Mouse (Mus musculus) ES-Bruce4 (cell line): ENCODE data around the gene Tbx4. TPM values are rescaled to one million over a fixed set of nuclear protein-coding genes. Genes with fewer than 3 reads are reported as not detected.

ENCODE experiments used
- H3K27ac ChIP-seq: 2 replicates; pipeline ENCODE4 v1.5.1; 2012; ENCODE audit warnings: low read length, inconsistent platforms; ENCODE audit not compliant: insufficient read depth
- H3K27me3 ChIP-seq: 2 replicates; pipeline ENCODE4 v1.6.1; 2012; ENCODE audit warnings: mild to moderate bottlenecking, low read length, inconsistent platforms; ENCODE audit not compliant: control insufficient read depth, poor library complexity, insufficient read depth, severe bottlenecking
- H3K36me3 ChIP-seq: 2 replicates; pipeline ENCODE4 v1.6.1; 2012; ENCODE audit warnings: inconsistent platforms, mild to moderate bottlenecking, low read length, moderate library complexity; ENCODE audit not compliant: control insufficient read depth, poor library complexity, insufficient read depth, severe bottlenecking
- H3K4me1 ChIP-seq: one replicate; pipeline ENCODE4 v1.8.1; 2011; ENCODE audit warnings: low read length; ENCODE audit not compliant: control insufficient read depth, insufficient read depth
- H3K4me3 ChIP-seq: 2 replicates; pipeline ENCODE4 v1.5.1; 2011; ENCODE audit warnings: low read depth, mild to moderate bottlenecking, low read length
- H3K9ac ChIP-seq: 2 replicates; pipeline ENCODE4 v1.6.1; 2012; ENCODE audit warnings: low read depth, mild to moderate bottlenecking, inconsistent platforms; ENCODE audit not compliant: poor library complexity, severe bottlenecking
- H3K9me3 ChIP-seq: replicated peaks from 2 replicates; pipeline ENCODE4 v1.6.1; 2012; ENCODE audit warnings: mild to moderate bottlenecking, low read length, inconsistent platforms; ENCODE audit not compliant: control insufficient read depth, poor library complexity, insufficient read depth, severe bottlenecking
- CTCF ChIP-seq: IDR thresholded peaks from one replicate; pipeline ENCODE4 v1.8.1; 2011; ENCODE audit warnings: low read depth, low read length
- EP300 ChIP-seq: IDR thresholded peaks from 2 replicates; pipeline ENCODE4 v1.6.1; 2011; ENCODE audit warnings: low read depth, low read length; ENCODE audit not compliant: insufficient read depth
- POLR2A ChIP-seq: IDR thresholded peaks from one replicate; pipeline ENCODE4 v1.8.1; 2011; ENCODE audit warnings: low read length; ENCODE audit not compliant: insufficient read depth
- polyA plus RNA-seq: library from polyadenylated mRNA; stranded (reverse); fragments of >200 nt; gene quantifications from 2 replicates; pipeline ENCODE4 v1.2.4, GENCODE M21; 2011; ENCODE audit warnings: low read depth; ENCODE audit not compliant: missing spikeins, insufficient read depth, insufficient read length

The Tbx4 gene
- polyA plus RNA-seq, 1 experiment: 0.69 TPM

- Histone ChIP-seq H3K36me3 (no peaks in the 10 kb centered on the region), H3K27me3 (peaks cover 2% of the 10 kb centered on the region), H3K9ac (no peak overlapping the region), H3K4me3 (no peak overlapping the region), H3K4me1 (no peaks in the 10 kb centered on the region), H3K9me3 (no peaks in the 10 kb centered on the region), H3K27ac (no peak overlapping the region)
- no peak for TF ChIP-seq CTCF
- TF ChIP-seq POLR2A: no peak
- no peak for TF ChIP-seq EP300
These were observed 66.3 kb downstream of the Tbx4 start for GRCm38 (mm10) chr11:85952538-85952937.

- H3K4me1 ChIP-seq: no peaks in the 10 kb centered on the region
- no peak overlapping the region for H3K4me3 ChIP-seq
- no peaks in the 10 kb centered on the region for H3K9me3 ChIP-seq
- peaks cover 2% of the 10 kb centered on the region; the same call in 1 of the 2 replicates for H3K27me3 ChIP-seq
- H3K9ac ChIP-seq: no peak overlapping the region
- no peaks in the 10 kb centered on the region for H3K36me3 ChIP-seq
- no peak overlapping the region for H3K27ac ChIP-seq
- TF ChIP-seq CTCF: no peak
- TF ChIP-seq POLR2A: no peak
- TF ChIP-seq EP300: no peak
These were observed 69.4 kb downstream of the Tbx4 start for GRCm38 (mm10) chr11:85955611-85956010.

- Histone ChIP-seq H3K9ac (no peak overlapping the region), H3K9me3 (no peaks in the 10 kb centered on the region), H3K27me3 (peaks cover 2% of the 10 kb centered on the region; the same call in 1 of the 2 replicates), H3K36me3 (no peaks in the 10 kb centered on the region), H3K4me3 (no peak overlapping the region), H3K4me1 (no peaks in the 10 kb centered on the region), H3K27ac (no peak overlapping the region)
- TF ChIP-seq POLR2A (no peak), EP300 (no peak), CTCF (no peak)
These were observed 70.2 kb downstream of the Tbx4 start for GRCm38 (mm10) chr11:85956422-85956821.

GRCm38 (mm10) chr11:85956950-85957778 lies 70.9 kb downstream of the Tbx4 start:
- no peaks in the 10 kb centered on the region for H3K9me3 ChIP-seq
- H3K9ac ChIP-seq: no peak overlapping the region
- no peak overlapping the region for H3K4me3 ChIP-seq
- H3K27ac ChIP-seq: no peak overlapping the region
- TF ChIP-seq EP300 (no peak), CTCF (no peak), POLR2A (no peak)
- H3K4me1 ChIP-seq: no peaks in the 10 kb centered on the region
- H3K36me3 ChIP-seq: no peaks in the 10 kb centered on the region
- H3K27me3 ChIP-seq: peaks cover 2% of the 10 kb centered on the region; the same call in 1 of the 2 replicates

GRCm38 (mm10) chr11:85959837-85960236 lies 73.6 kb downstream of the Tbx4 start:
- Histone ChIP-seq H3K36me3 (no peaks in the 10 kb centered on the region), H3K27ac (no peak overlapping the region), H3K9me3 (no peaks in the 10 kb centered on the region), H3K4me1 (no peaks in the 10 kb centered on the region), H3K4me3 (no peak overlapping the region), H3K9ac (no peak overlapping the region), H3K27me3 (peaks cover 2% of the 10 kb centered on the region; the same call in 1 of the 2 replicates)
- TF ChIP-seq POLR2A (no peak), EP300 (no peak), CTCF (no peak)

- no peak for TF ChIP-seq CTCF
- TF ChIP-seq EP300: no peak
- no peak for TF ChIP-seq POLR2A
- Histone ChIP-seq H3K9me3 (no peaks in the 10 kb centered on the region), H3K27ac (no peak overlapping the region), H3K4me1 (no peaks in the 10 kb centered on the region), H3K4me3 (no peak overlapping the region), H3K9ac (no peak overlapping the region), H3K36me3 (no peaks in the 10 kb centered on the region), H3K27me3 (no peaks in the 10 kb centered on the region)
These were observed 74.1 kb downstream of the Tbx4 start for GRCm38 (mm10) chr11:85960273-85960672.
